Mouse (Mus musculus): Measurements from ENCODE around the gene Taf6.

GRCm38 (mm10) chr5:138154390-138154789 lies 32.9 kb downstream of the Taf6 start:
- no peak for TF ChIP-seq GATA1 (IDR thresholded peaks at IDR 0.05; ENCODE audit: low read length)
- TF ChIP-seq TAL1 (IDR thresholded peaks at IDR 0.05; ENCODE audit: low read length) = no peak
